Mouse (Mus musculus): Measurements from ENCODE around the gene Tent5b. TPM values are rescaled to one million over a fixed set of nuclear protein-coding genes. Genes with fewer than 3 reads are reported as not detected.
"Not testable (repeated sequence)": the region's sequence is repeated elsewhere in the genome, so short reads cannot be mapped to it uniquely, and the experiment has no call there.

Tent5b gene
- polyA plus RNA-seq, 1 experiment, result 10.9 TPM

DNA sequence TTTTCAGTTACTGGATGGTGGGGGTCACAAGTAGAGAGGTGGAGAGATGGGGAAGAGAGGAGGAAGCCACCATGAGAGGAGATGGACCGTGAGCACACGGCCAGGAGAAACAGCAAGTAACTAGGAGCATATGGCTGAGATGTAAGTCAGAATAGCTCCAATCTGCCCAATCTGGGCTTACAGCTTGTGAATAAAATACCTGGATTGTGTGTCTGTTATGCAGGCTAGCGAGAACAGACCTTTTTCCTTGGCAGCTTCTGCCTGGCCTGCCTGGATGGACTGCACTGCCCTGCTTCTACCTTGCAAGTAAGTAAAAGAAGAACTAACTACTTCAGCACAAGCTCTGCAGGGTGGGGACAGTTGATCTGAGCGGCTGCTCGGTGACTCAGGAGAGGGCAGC is 31.1 kb downstream of the Tent5b start:
- H3K36me3 ChIP-seq (ENCODE audit: control insufficient read depth, insufficient read depth, low read length, poor library complexity, severe bottlenecking), result no peaks in the 10 kb centered on the region
- H3K4me3 ChIP-seq (ENCODE audit: low read depth, low read length), result no peak overlapping the region
- no peaks in the 10 kb centered on the region for H3K9me3 ChIP-seq (replicated peaks; ENCODE audit: control insufficient read depth, insufficient read depth, low read length, poor library complexity, severe bottlenecking)
- H3K4me1 ChIP-seq (ENCODE audit: control insufficient read depth, insufficient read depth, low read length), result no peaks in the 10 kb centered on the region
- H3K27me3 ChIP-seq (ENCODE audit: control insufficient read depth, insufficient read depth, low read length, poor library complexity, severe bottlenecking), result no peaks in the 10 kb centered on the region
- TF ChIP-seq POLR2A (IDR thresholded peaks at IDR 0.05; ENCODE audit: insufficient read depth, low read length), result no peak
- TF ChIP-seq EP300 (IDR thresholded peaks at IDR 0.05; ENCODE audit: insufficient read depth, low read depth, low read length), result no peak
- TF ChIP-seq CTCF (IDR thresholded peaks at IDR 0.05; ENCODE audit: low read depth, low read length), result no peak
- H3K27ac ChIP-seq (ENCODE audit: insufficient read depth, low read length), result no peak overlapping the region
- H3K9ac ChIP-seq (ENCODE audit: low read depth, poor library complexity, severe bottlenecking), result no peak overlapping the region

DNA sequence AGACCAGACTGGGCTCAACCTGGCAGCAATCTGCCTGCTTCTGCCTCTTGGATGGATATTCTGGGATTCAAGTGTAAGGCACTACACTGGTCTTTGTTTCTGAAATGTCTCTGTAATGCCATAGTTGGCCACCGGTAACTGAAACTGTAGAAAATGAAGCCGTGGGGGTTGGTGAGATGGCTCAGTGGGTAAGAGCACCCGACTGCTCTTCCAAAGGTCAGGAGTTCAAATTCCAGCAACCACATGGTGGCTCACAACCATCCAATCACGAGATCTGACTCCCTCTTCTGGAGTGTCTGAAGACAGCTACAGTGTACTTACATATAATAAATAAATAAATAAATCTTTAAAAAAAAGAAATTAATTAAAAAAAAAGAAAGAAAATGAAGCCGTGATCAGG is 32.6 kb downstream of the Tent5b start:
- not testable (repeated sequence) for H3K27ac ChIP-seq (ENCODE audit: insufficient read depth, low read length); H3K27me3 ChIP-seq (ENCODE audit: control insufficient read depth, insufficient read depth, low read length, poor library complexity, severe bottlenecking); H3K9ac ChIP-seq (ENCODE audit: low read depth, poor library complexity, severe bottlenecking); H3K4me3 ChIP-seq (ENCODE audit: low read depth, low read length); H3K4me1 ChIP-seq (ENCODE audit: control insufficient read depth, insufficient read depth, low read length); H3K36me3 ChIP-seq (ENCODE audit: control insufficient read depth, insufficient read depth, low read length, poor library complexity, severe bottlenecking); H3K9me3 ChIP-seq (replicated peaks; ENCODE audit: control insufficient read depth, insufficient read depth, low read length, poor library complexity, severe bottlenecking)

DNA sequence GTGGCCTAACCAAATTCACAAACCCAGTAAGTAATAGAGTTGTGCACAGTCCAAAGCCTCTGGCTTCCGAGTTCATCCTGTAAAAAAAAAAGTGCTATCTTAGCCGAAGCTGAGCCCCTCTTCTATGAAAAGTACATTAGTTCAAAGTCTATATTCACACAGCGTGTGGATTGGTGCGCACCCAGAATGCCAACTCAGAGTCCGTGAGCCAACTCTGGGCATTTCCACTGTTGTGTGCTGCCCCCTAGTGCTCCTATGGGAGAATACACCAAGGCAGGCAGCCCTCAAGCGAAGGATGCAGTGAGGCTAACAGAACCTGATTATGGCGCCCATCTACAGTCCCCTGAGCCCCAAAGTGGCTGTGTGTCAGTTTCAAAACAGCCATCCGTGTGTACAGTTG is 33.0 kb downstream of the Tent5b start:
- Histone ChIP-seq H3K9me3 (replicated peaks; ENCODE audit: control insufficient read depth, insufficient read depth, low read length, poor library complexity, severe bottlenecking) (no peaks in the 10 kb centered on the region), H3K9ac (ENCODE audit: low read depth, poor library complexity, severe bottlenecking) (no peak overlapping the region), H3K27me3 (ENCODE audit: control insufficient read depth, insufficient read depth, low read length, poor library complexity, severe bottlenecking) (no peaks in the 10 kb centered on the region), H3K4me3 (ENCODE audit: low read depth, low read length) (no peak overlapping the region), H3K36me3 (ENCODE audit: control insufficient read depth, insufficient read depth, low read length, poor library complexity, severe bottlenecking) (no peaks in the 10 kb centered on the region), H3K27ac (ENCODE audit: insufficient read depth, low read length) (no peak overlapping the region), H3K4me1 (ENCODE audit: control insufficient read depth, insufficient read depth, low read length) (no peaks in the 10 kb centered on the region)
- TF ChIP-seq CTCF (IDR thresholded peaks at IDR 0.05; ENCODE audit: low read depth, low read length), result peak; percentile 93
- no peak for TF ChIP-seq POLR2A (IDR thresholded peaks at IDR 0.05; ENCODE audit: insufficient read depth, low read length)

DNA sequence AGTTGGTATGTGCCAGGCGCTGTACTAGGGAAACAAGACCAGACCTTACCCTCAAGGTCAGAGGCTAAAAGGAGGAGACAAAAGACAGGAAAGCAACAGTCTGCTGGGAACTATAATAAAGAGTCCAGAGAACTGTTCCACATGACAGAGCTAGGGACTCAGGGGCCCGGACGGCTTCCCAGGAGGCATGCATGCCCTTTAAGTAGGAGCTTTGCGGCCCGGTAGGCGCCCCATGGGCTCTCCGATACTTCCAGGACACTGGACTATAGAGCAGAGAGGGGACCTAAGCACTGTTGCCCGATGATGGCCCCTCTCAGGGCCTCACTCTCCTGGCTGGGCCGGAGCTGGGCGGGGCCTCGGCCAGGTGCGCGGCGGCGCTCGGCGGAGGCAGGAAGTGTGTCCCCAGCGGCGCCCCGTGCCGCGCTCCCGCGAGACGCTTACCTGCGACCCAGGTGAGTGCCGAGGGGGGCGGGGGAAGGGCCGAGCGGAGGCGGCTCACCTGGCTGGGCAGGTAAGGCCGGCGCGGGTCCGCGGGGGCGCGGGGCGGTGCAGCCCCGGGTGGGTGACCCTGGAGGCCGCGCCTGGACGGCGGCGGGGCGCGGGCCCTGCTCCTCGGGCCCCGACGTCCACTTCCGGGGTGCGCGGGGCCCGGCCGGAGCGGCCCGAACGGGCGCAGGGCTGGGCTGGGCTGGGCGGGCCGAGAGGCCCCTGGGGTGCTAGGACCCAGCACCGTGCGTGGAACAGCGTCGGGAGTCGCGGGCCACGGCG is 38.9 kb downstream of the Tent5b start, which contains the start of gene Kdf1:
Gene Kdf1, plus strand, starts transcription at position 363 of the 768 bp plus-strand sequence.
- no peak for TF ChIP-seq CTCF (IDR thresholded peaks at IDR 0.05; ENCODE audit: low read depth, low read length)
- no peak for TF ChIP-seq EP300 (IDR thresholded peaks at IDR 0.05; ENCODE audit: insufficient read depth, low read depth, low read length)
- TF ChIP-seq POLR2A (IDR thresholded peaks at IDR 0.05; ENCODE audit: insufficient read depth, low read length), result no peak
- no peaks in the 10 kb centered on the region for H3K36me3 ChIP-seq (ENCODE audit: control insufficient read depth, insufficient read depth, low read length, poor library complexity, severe bottlenecking)
- H3K4me3 ChIP-seq (ENCODE audit: low read depth, low read length), result peak within 1 kb of the TSS; percentile 78
- H3K4me1 ChIP-seq (ENCODE audit: control insufficient read depth, insufficient read depth, low read length), result peaks cover 1% of the 10 kb centered on the region
- no peak within 1 kb of the TSS for H3K27ac ChIP-seq (ENCODE audit: insufficient read depth, low read length)
- peak within 1 kb of the TSS; percentile 82 for H3K9ac ChIP-seq (ENCODE audit: low read depth, poor library complexity, severe bottlenecking)
- no peaks in the 10 kb centered on the region for H3K27me3 ChIP-seq (ENCODE audit: control insufficient read depth, insufficient read depth, low read length, poor library complexity, severe bottlenecking)
- no peaks in the 10 kb centered on the region for H3K9me3 ChIP-seq (replicated peaks; ENCODE audit: control insufficient read depth, insufficient read depth, low read length, poor library complexity, severe bottlenecking)

DNA sequence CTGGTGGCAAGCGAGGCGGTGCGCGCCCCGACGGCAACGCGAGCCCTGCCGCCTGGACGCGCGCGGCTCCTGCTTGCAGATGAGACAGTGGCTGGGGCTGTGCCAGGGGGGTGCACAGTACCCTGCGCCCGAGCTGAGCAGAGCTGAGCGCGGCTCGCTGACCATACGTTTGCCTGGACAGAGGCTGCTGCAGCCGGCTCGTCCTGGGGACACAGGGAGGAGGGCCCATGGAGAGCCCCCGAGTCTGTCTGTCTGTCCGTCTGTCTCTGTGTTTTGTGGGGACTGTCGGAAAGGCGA is 39.4 kb downstream of the Tent5b start:
- Histone ChIP-seq H3K27me3 (ENCODE audit: control insufficient read depth, insufficient read depth, low read length, poor library complexity, severe bottlenecking) (no peaks in the 10 kb centered on the region), H3K4me3 (ENCODE audit: low read depth, low read length) (peak overlapping the region; percentile 78), H3K4me1 (ENCODE audit: control insufficient read depth, insufficient read depth, low read length) (peaks cover 1% of the 10 kb centered on the region), H3K9me3 (replicated peaks; ENCODE audit: control insufficient read depth, insufficient read depth, low read length, poor library complexity, severe bottlenecking) (no peaks in the 10 kb centered on the region), H3K36me3 (ENCODE audit: control insufficient read depth, insufficient read depth, low read length, poor library complexity, severe bottlenecking) (no peaks in the 10 kb centered on the region), H3K9ac (ENCODE audit: low read depth, poor library complexity, severe bottlenecking) (peak overlapping the region; percentile 82), H3K27ac (ENCODE audit: insufficient read depth, low read length) (no peak overlapping the region)
- no peak for TF ChIP-seq EP300 (IDR thresholded peaks at IDR 0.05; ENCODE audit: insufficient read depth, low read depth, low read length)
- no peak for TF ChIP-seq POLR2A (IDR thresholded peaks at IDR 0.05; ENCODE audit: insufficient read depth, low read length)
- no peak for TF ChIP-seq CTCF (IDR thresholded peaks at IDR 0.05; ENCODE audit: low read depth, low read length)

DNA sequence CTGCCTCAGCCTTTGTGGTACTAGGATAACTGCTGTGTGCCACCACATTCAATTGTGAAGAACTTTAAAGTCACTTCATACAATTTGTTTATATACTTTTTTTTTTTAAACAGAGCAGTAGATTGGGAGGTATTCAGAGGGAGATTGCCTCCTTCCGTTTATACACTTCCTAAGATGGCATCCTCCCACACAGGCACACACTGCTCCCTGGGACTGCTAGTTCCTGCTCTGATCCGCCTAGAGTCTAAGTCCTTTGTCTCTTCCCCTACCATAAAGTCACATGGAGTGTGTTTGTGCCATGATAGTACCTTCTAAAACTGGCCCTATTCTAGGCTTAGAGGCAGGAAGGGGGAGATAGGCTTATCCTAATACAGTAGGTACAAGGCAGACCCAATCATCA is 41.6 kb downstream of the Tent5b start:
- Histone ChIP-seq H3K4me1 (ENCODE audit: control insufficient read depth, insufficient read depth, low read length) (peaks cover 1% of the 10 kb centered on the region), H3K27me3 (ENCODE audit: control insufficient read depth, insufficient read depth, low read length, poor library complexity, severe bottlenecking) (no peaks in the 10 kb centered on the region), H3K9me3 (replicated peaks; ENCODE audit: control insufficient read depth, insufficient read depth, low read length, poor library complexity, severe bottlenecking) (no peaks in the 10 kb centered on the region), H3K4me3 (ENCODE audit: low read depth, low read length) (no peak overlapping the region), H3K27ac (ENCODE audit: insufficient read depth, low read length) (no peak overlapping the region), H3K9ac (ENCODE audit: low read depth, poor library complexity, severe bottlenecking) (no peak overlapping the region), H3K36me3 (ENCODE audit: control insufficient read depth, insufficient read depth, low read length, poor library complexity, severe bottlenecking) (no peaks in the 10 kb centered on the region)
- TF ChIP-seq POLR2A (IDR thresholded peaks at IDR 0.05; ENCODE audit: insufficient read depth, low read length) (no peak), CTCF (IDR thresholded peaks at IDR 0.05; ENCODE audit: low read depth, low read length) (no peak)

All from ES-Bruce4 (cell line).